Mouse (Mus musculus): ENCODE results near the gene Tmem232.
"Not testable (repeated sequence)": the region's sequence is repeated elsewhere in the genome, so short reads cannot be mapped to it uniquely, and the experiment has no call there.

The Tmem232 gene

GRCm38 (mm10) chr17:65527529-65527928, 13.1 kb downstream of the Tmem232 start:
- DNase-seq (ENCODE audit: low read depth) = peak; percentile 50

GRCm38 (mm10) chr17:65513517-65513916, 27.1 kb downstream of the Tmem232 start:
- no peak for DNase-seq (ENCODE audit: low read depth)

GRCm38 (mm10) chr17:65484654-65485053, 55.9 kb downstream of the Tmem232 start:
- no peak for DNase-seq (ENCODE audit: low read depth)

GRCm38 (mm10) chr17:65476747-65477146, 63.8 kb downstream of the Tmem232 start:
- DNase-seq (ENCODE audit: low read depth) = peak; percentile 3

- no peak for DNase-seq (ENCODE audit: low read depth)
These were observed 89.8 kb downstream of the Tmem232 start for GRCm38 (mm10) chr17:65450818-65451217.

GRCm38 (mm10) chr17:65437906-65438305, 102.7 kb downstream of the Tmem232 start:
- not testable (repeated sequence) for DNase-seq (ENCODE audit: low read depth)

- no peak for DNase-seq (ENCODE audit: low read depth)
These were observed 121.5 kb downstream of the Tmem232 start for GRCm38 (mm10) chr17:65419124-65419523.

GRCm38 (mm10) chr17:65405309-65405708, 135.3 kb downstream of the Tmem232 start:
- DNase-seq (ENCODE audit: low read depth) = no peak

GRCm38 (mm10) chr17:65400914-65401313, 139.7 kb downstream of the Tmem232 start:
- no peak for DNase-seq (ENCODE audit: low read depth)

GRCm38 (mm10) chr17:65384411-65384962, 156.1 kb downstream of the Tmem232 start:
- DNase-seq (ENCODE audit: low read depth) = no peak

GRCm38 (mm10) chr17:65370034-65370780, 170.4 kb downstream of the Tmem232 start:
- peak; percentile 55 for DNase-seq (ENCODE audit: low read depth)

- DNase-seq (ENCODE audit: low read depth) = no peak
These were observed 174.9 kb downstream of the Tmem232 start for GRCm38 (mm10) chr17:65365535-65366254.

- no peak for DNase-seq (ENCODE audit: low read depth)
These were observed 188.7 kb downstream of the Tmem232 start for GRCm38 (mm10) chr17:65351836-65352235.

- DNase-seq (ENCODE audit: low read depth) = no peak
These were observed 200.6 kb downstream of the Tmem232 start for GRCm38 (mm10) chr17:65340016-65340415.

- no peak for DNase-seq (ENCODE audit: low read depth)
These were observed 209.8 kb downstream of the Tmem232 start for GRCm38 (mm10) chr17:65330759-65331158.

GRCm38 (mm10) chr17:65325249-65325648, 215.3 kb downstream of the Tmem232 start:
- peak; percentile 73 for DNase-seq (ENCODE audit: low read depth)

- no peak for DNase-seq (ENCODE audit: low read depth)
These were observed 220.0 kb downstream of the Tmem232 start for GRCm38 (mm10) chr17:65320623-65321022.

GRCm38 (mm10) chr17:65299946-65300345, 240.6 kb downstream of the Tmem232 start:
- no peak for DNase-seq (ENCODE audit: low read depth)

- no peak for DNase-seq (ENCODE audit: low read depth)
These were observed 242.8 kb downstream of the Tmem232 start for GRCm38 (mm10) chr17:65297831-65298230.

- peak; percentile 20 for DNase-seq (ENCODE audit: low read depth)
These were observed 288.4 kb downstream of the Tmem232 start for GRCm38 (mm10) chr17:65252160-65252559.

GRCm38 (mm10) chr17:65250261-65250660, 290.3 kb downstream of the Tmem232 start:
- no peak for DNase-seq (ENCODE audit: low read depth)

- no peak for DNase-seq (ENCODE audit: low read depth)
These were observed 296.9 kb downstream of the Tmem232 start for GRCm38 (mm10) chr17:65243716-65244115.

GRCm38 (mm10) chr17:65225347-65225916, 315.1 kb downstream of the Tmem232 start:
- no peak for DNase-seq (ENCODE audit: low read depth)

Data from NIH3T3 (cell line).